22 mouse cellular contexts compared by ENCODE assay signal in the genomic region with DNA sequence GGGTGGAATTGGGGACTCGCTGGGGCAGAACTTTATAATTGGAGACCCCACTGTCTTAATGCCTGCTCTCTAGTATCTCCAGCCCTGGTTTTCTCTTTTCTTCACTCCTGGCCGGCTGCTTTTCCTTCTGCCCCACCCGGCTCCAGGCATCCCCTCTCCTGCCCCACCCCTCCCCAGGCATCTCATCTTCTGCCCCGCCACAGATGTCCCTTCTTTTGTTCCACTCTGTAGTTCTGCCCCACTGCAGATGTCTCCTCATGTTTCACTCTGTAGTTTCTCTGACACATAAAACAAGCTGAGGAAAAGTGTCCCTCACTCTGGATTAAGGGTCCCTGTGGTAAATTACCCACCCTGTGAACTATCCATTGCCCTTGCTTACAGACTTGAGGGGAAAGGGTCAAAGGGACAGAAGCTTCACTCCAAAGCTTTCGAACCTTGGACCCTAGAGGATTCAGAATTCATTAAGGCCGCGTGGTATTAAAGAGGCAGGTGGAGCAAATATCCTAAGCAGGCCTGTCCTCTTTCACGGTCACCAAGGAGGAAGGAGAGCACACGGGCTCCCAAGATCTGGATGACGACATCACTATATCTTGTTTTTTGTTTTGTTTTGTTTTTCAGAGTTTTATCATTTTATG. TPM values are rescaled to one million over a fixed set of nuclear protein-coding genes. Genes with fewer than 3 reads are reported as not detected.
DNase-seq lines count a peak whose midpoint lies in the region; ATAC-seq and TF ChIP-seq lines count a peak whose summit lies in the region.
"Had no signal": no experiment of that assay in that cellular context is flagged by ENCODE, and none has a peak within 500 bp of the region (broad histone marks: within the 10 kb centered on the region; RNA-seq: fewer than 3 reads in every experiment).

No protein-coding gene starts in this region.

- H3K4me2 ChIP-seq in kidney, postnatal 0 days (ENCODE audit: low read length) = no peak overlapping the region
- H3K4me2 ChIP-seq in liver, embryonic 11.5 days = no peak overlapping the region
- H3K4me2 ChIP-seq: embryonic facial prominence, embryonic 13.5 days; forebrain, embryonic 13.5 days; hindbrain, embryonic 13.5 days had no signal

- no peak overlapping the region for H3K4me3 ChIP-seq in kidney, adult 2 months (ENCODE audit: insufficient read depth, low read depth, low read length)
- H3K4me3 ChIP-seq in ES-Bruce4 (ENCODE audit: low read depth, low read length) = peak overlapping the region; percentile 6; the same call in 1 of the 2 replicates
- no peak overlapping the region for H3K4me3 ChIP-seq in kidney, postnatal 0 days (replicated peaks; ENCODE audit: low read depth, low read length)
- H3K4me3 ChIP-seq in liver, embryonic 11.5 days (ENCODE audit: low read depth, low read length) = no peak overlapping the region
- H3K4me3 ChIP-seq: embryonic facial prominence, embryonic 13.5 days; forebrain, embryonic 13.5 days; heart, adult 2 months; hindbrain, embryonic 13.5 days had no signal

- no peak overlapping the region for H3K27ac ChIP-seq in kidney, adult 2 months (ENCODE audit: insufficient read depth, low read depth, low read length)
- peak overlapping the region; percentile 68 for H3K27ac ChIP-seq in ES-Bruce4 (ENCODE audit: insufficient read depth, low read length)
- no peak overlapping the region for H3K27ac ChIP-seq in kidney, postnatal 0 days
- H3K27ac ChIP-seq in liver, embryonic 11.5 days (ENCODE audit: low read depth, low read length) = no peak overlapping the region
- H3K27ac ChIP-seq: embryonic facial prominence, embryonic 13.5 days; forebrain, embryonic 13.5 days; heart, adult 2 months; hindbrain, embryonic 13.5 days had no signal

- TF ChIP-seq POLR2A in kidney, adult 2 months (IDR thresholded peaks at IDR 0.05; ENCODE audit: low read depth, low read length) = no peak
- TF ChIP-seq POLR2A in ES-Bruce4 (IDR thresholded peaks at IDR 0.05; ENCODE audit: insufficient read depth, low read length) = no peak

- H3K36me3 ChIP-seq in kidney, adult 2 months (ENCODE audit: control insufficient read depth, insufficient read depth, low read length) = no peaks in the 10 kb centered on the region
- no peaks in the 10 kb centered on the region for H3K36me3 ChIP-seq in ES-Bruce4 (ENCODE audit: control insufficient read depth, insufficient read depth, low read length, poor library complexity, severe bottlenecking)
- H3K36me3 ChIP-seq in kidney, postnatal 0 days (ENCODE audit: insufficient read depth, low read length) = no peaks in the 10 kb centered on the region
- H3K36me3 ChIP-seq in liver, embryonic 11.5 days (ENCODE audit: control insufficient read depth, insufficient read depth, low read length) = no peaks in the 10 kb centered on the region
- H3K36me3 ChIP-seq: embryonic facial prominence, embryonic 13.5 days; hindbrain, embryonic 13.5 days had no signal

- no peaks in the 10 kb centered on the region for H3K27me3 ChIP-seq in kidney, adult 2 months (replicated peaks; ENCODE audit: control insufficient read depth, insufficient read depth, low read length)
- no peaks in the 10 kb centered on the region for H3K27me3 ChIP-seq in ES-Bruce4 (ENCODE audit: control insufficient read depth, insufficient read depth, low read length, poor library complexity, severe bottlenecking)
- H3K27me3 ChIP-seq in kidney, postnatal 0 days (ENCODE audit: insufficient read depth, low read length) = no peaks in the 10 kb centered on the region
- H3K27me3 ChIP-seq in liver, embryonic 11.5 days (replicated peaks; ENCODE audit: control insufficient read depth, insufficient read depth, low read length) = no peaks in the 10 kb centered on the region
- H3K27me3 ChIP-seq: CH12.LX; embryonic facial prominence, embryonic 13.5 days; forebrain, embryonic 13.5 days; hindbrain, embryonic 13.5 days; Patski had no signal

- ATAC-seq in kidney, postnatal 0 days (replicated peaks; ENCODE audit: low FRiP score, low read depth) = no peak
- ATAC-seq in liver, embryonic 11.5 days (replicated peaks; ENCODE audit: low FRiP score) = no peak
- ATAC-seq: forebrain, embryonic 13.5 days; Patski had no signal

- peak overlapping the region; percentile 42; the same call in 1 of the 2 replicates for H3K9ac ChIP-seq in ES-Bruce4 (ENCODE audit: low read depth, poor library complexity, severe bottlenecking)
- H3K9ac ChIP-seq in kidney, postnatal 0 days (ENCODE audit: low read depth, low read length) = no peak overlapping the region
- H3K9ac ChIP-seq in liver, embryonic 11.5 days (ENCODE audit: low read depth, low read length) = no peak overlapping the region
- H3K9ac ChIP-seq: embryonic facial prominence, embryonic 13.5 days; forebrain, embryonic 13.5 days; forebrain, postnatal 0 days; hindbrain, embryonic 13.5 days had no signal

- H3K9me3 ChIP-seq in ES-Bruce4 (replicated peaks; ENCODE audit: control insufficient read depth, insufficient read depth, low read length, poor library complexity, severe bottlenecking) = no peaks in the 10 kb centered on the region
- H3K9me3 ChIP-seq in kidney, postnatal 0 days (replicated peaks; ENCODE audit: low read length) = no peaks in the 10 kb centered on the region
- H3K9me3 ChIP-seq in liver, embryonic 11.5 days (ENCODE audit: control insufficient read depth, low read length) = no peaks in the 10 kb centered on the region
- H3K9me3 ChIP-seq: embryonic facial prominence, embryonic 13.5 days; forebrain, embryonic 13.5 days; hindbrain, embryonic 13.5 days had no signal

- no peak for TF ChIP-seq CTCF in kidney, adult 2 months (conservative IDR thresholded peaks at IDR 0.05; ENCODE audit: insufficient read depth, insufficient read length, low read depth, low read length)
- no peak for TF ChIP-seq CTCF in ES-Bruce4 (IDR thresholded peaks at IDR 0.05; ENCODE audit: low read depth, low read length)
- TF ChIP-seq CTCF in kidney, postnatal 0 days (IDR thresholded peaks at IDR 0.05; ENCODE audit: low read depth) = no peak

- WGBS in kidney, adult 2 months = 44% methylated on average over 10 of the region's 10 CpGs
- WGBS in kidney, postnatal 0 days = 42% methylated on average over 10 of the region's 10 CpGs
- WGBS in liver, embryonic 11.5 days = 77% methylated on average over 10 of the region's 10 CpGs

- peak; percentile 72 for DNase-seq in kidney, adult 2 months
- DNase-seq in kidney, postnatal 4 days = no peak
- DNase-seq in R1 (ENCODE audit: low read depth, low spot score) = peak; percentile 50
- peak; percentile 41 for DNase-seq in kidney, postnatal 0 days (ENCODE audit: low spot score)
- no peak for DNase-seq in right cerebral cortex, postnatal 10 days (ENCODE audit: low spot score in 2 of 2)
- no peak for DNase-seq in liver, embryonic 11.5 days (ENCODE audit: low spot score)
- DNase-seq: adrenal gland, adult 2 months; adrenal gland, postnatal 25 days; cerebellum, adult 18-20 months; cerebellum, adult 9-11 months; cerebellum, postnatal 36 days; forebrain, postnatal 0 days; gastrocnemius, postnatal 14 days; heart, adult 2 months; heart, postnatal 10 days; heart, postnatal 4 days had no signal

- no peak for TF ChIP-seq EP300 in ES-Bruce4 (IDR thresholded peaks at IDR 0.05; ENCODE audit: insufficient read depth, low read depth, low read length)

- peaks cover 5% of the 10 kb centered on the region; the same call in 1 of the 2 replicates for H3K4me1 ChIP-seq in kidney, adult 2 months (ENCODE audit: control insufficient read depth, insufficient read depth, low read length)
- no peaks in the 10 kb centered on the region for H3K4me1 ChIP-seq in ES-Bruce4 (ENCODE audit: control insufficient read depth, insufficient read depth, low read length)
- no peaks in the 10 kb centered on the region for H3K4me1 ChIP-seq in kidney, postnatal 0 days (replicated peaks; ENCODE audit: insufficient read depth, low read length)
- 0 out of 2 replicates have a peak, but pooled peaks cover 2% of the 10 kb centered on the region for H3K4me1 ChIP-seq in liver, embryonic 11.5 days (replicated peaks; ENCODE audit: control insufficient read depth, insufficient read depth, low read length)
- H3K4me1 ChIP-seq: embryonic facial prominence, embryonic 13.5 days; forebrain, embryonic 13.5 days; hindbrain, embryonic 13.5 days had no signal

RNA-seq across cellular contexts. Expression of a gene that starts 7.8 kb away (rescaled TPM):
- 1.2 and 1.3 TPM in 2 replicates for polyA plus RNA-seq in kidney, adult 2 months (2012; rRNA removed)
- 5.1 and 6.5 TPM in 2 replicates for polyA plus RNA-seq in ES-Bruce4 (2011; ENCODE audit: insufficient read depth, insufficient read length, low read depth, missing spikeins)
- polyA plus RNA-seq in kidney, postnatal 0 days (2015; fragmentation: Nextera tagmentation; extraction: Ambion mirVana) = 14.9 and 15.1 TPM in 2 replicates
- polyA plus RNA-seq in liver, embryonic 11.5 days (2014; fragmentation: Nextera tagmentation; extraction: Ambion mirVana) = 15.6 and 16.4 TPM in 2 replicates

RNA-seq across cellular contexts. Expression of a gene that starts 15.7 kb away (rescaled TPM):
- polyA plus RNA-seq in kidney, adult 2 months (2012; rRNA removed) = 81.8 and 89.8 TPM in 2 replicates
- 40.5 and 42.8 TPM in 2 replicates for polyA plus RNA-seq in ES-Bruce4 (2011; ENCODE audit: insufficient read depth, insufficient read length, low read depth, missing spikeins)
- 84.8 and 93.1 TPM in 2 replicates for polyA plus RNA-seq in kidney, postnatal 0 days (2015; fragmentation: Nextera tagmentation; extraction: Ambion mirVana)
- 78.7 and 79.6 TPM in 2 replicates for polyA plus RNA-seq in liver, embryonic 11.5 days (2014; fragmentation: Nextera tagmentation; extraction: Ambion mirVana)

RNA-seq across cellular contexts. Expression of a gene that starts 17.2 kb away (rescaled TPM):
- polyA plus RNA-seq in kidney, adult 2 months (2012; rRNA removed) = 542 and 589 TPM in 2 replicates
- 230 and 234 TPM in 2 replicates for polyA plus RNA-seq in ES-Bruce4 (2011; ENCODE audit: insufficient read depth, insufficient read length, low read depth, missing spikeins)
- 398 and 435 TPM in 2 replicates for polyA plus RNA-seq in kidney, postnatal 0 days (2015; fragmentation: Nextera tagmentation; extraction: Ambion mirVana)
- 493 and 494 TPM in 2 replicates for polyA plus RNA-seq in liver, embryonic 11.5 days (2014; fragmentation: Nextera tagmentation; extraction: Ambion mirVana)

RNA-seq across cellular contexts. Expression of a gene that starts 25.1 kb away (rescaled TPM):
- 114 and 126 TPM in 2 replicates for polyA plus RNA-seq in kidney, adult 2 months (2012; rRNA removed)
- polyA plus RNA-seq in ES-Bruce4 (2011; ENCODE audit: insufficient read depth, insufficient read length, low read depth, missing spikeins) = 38.5 and 45.2 TPM in 2 replicates
- polyA plus RNA-seq in kidney, postnatal 0 days (2015; fragmentation: Nextera tagmentation; extraction: Ambion mirVana) = 93.7 and 103 TPM in 2 replicates
- polyA plus RNA-seq in liver, embryonic 11.5 days (2014; fragmentation: Nextera tagmentation; extraction: Ambion mirVana) = 120 and 121 TPM in 2 replicates

RNA-seq across cellular contexts. Expression of a gene that starts 32.1 kb away (rescaled TPM):
- polyA plus RNA-seq in kidney, adult 2 months (2012; rRNA removed) = 3.3 and 4.2 TPM in 2 replicates
- 2.8 and 3.6 TPM in 2 replicates for polyA plus RNA-seq in ES-Bruce4 (2011; ENCODE audit: insufficient read depth, insufficient read length, low read depth, missing spikeins)
- 1.6 and 1.7 TPM in 2 replicates for polyA plus RNA-seq in kidney, postnatal 0 days (2015; fragmentation: Nextera tagmentation; extraction: Ambion mirVana)
- 1.2 and 1.9 TPM in 2 replicates for polyA plus RNA-seq in liver, embryonic 11.5 days (2014; fragmentation: Nextera tagmentation; extraction: Ambion mirVana)

Comparison
In these comparisons a context has a peak if more than half of its experiments do, and no peak if none do; other contexts are left out.
1. DNase-seq: peak in kidney, adult 2 months (single experiment), R1 (single experiment) and kidney, postnatal 0 days (single experiment); none in kidney, postnatal 4 days (0 of 2), right cerebral cortex, postnatal 10 days (0 of 2) and liver, embryonic 11.5 days (single experiment).